Mouse (Mus musculus) lung, postnatal 4 days (tissue): ENCODE measurements at regions not wholly inside any gene's neighbourhood (a gene's known extent, or its start where the extent isn't known, plus 50 kb on each side); places are given as distances from the start of the nearest gene placed in this dataset.

ENCODE experiments used
- DNase-seq, 2 experiments: peaks; one replicate each; pipeline ENCODE4 v3.0.0; 2021

- DNase-seq: no peak
These were observed 61.1 kb upstream of the Cers6 start for GRCm38 (mm10) chr2:68799993-68800740.

GRCm38 (mm10) chr2:68804117-68804516 lies 57.1 kb upstream of the Cers6 start:
- DNase-seq: no peak

- DNase-seq: peak in 1 of 2 experiments; percentile 25
These were observed 55.4 kb upstream of the Cers6 start for GRCm38 (mm10) chr2:68805866-68806265.

GRCm38 (mm10) chr2:68806311-68806895 lies 54.8 kb upstream of the Cers6 start:
- DNase-seq: no peak
